Mouse (Mus musculus) stomach, embryonic 14.5 days (tissue): ENCODE results near the gene Angptl2. TPM values are rescaled to one million over a fixed set of nuclear protein-coding genes. Genes with fewer than 3 reads are reported as not detected.

Experiments used
- ATAC-seq: fragments of 200-750 bp; cut with Nextera tagmentation; 2 replicates; pipeline ENCODE4 v1.8.0; 2017; ENCODE audit warnings: low read depth, moderate TSS enrichment; ENCODE audit not compliant: insufficient number of reproducible peaks, insufficient read depth, low FRiP score
- H3K27ac ChIP-seq: fragments of 300-500 bp; sonication (generic); 2 replicates; pipeline ENCODE4 v1.5.1; 2014; ENCODE audit warnings: mild to moderate bottlenecking, low read length, moderate library complexity, mixed read lengths
- H3K27me3 ChIP-seq: fragments of 300-500 bp; sonication (generic); 2 replicates; pipeline ENCODE4 v1.6.1; 2014; ENCODE audit warnings: low read length, control low read depth, mixed read lengths; ENCODE audit not compliant: control insufficient read depth, insufficient read depth
- H3K36me3 ChIP-seq: fragments of 300-500 bp; sonication (generic); 2 replicates; pipeline ENCODE4 v1.6.1; 2014; ENCODE audit warnings: mild to moderate bottlenecking, control low read depth, low read length, moderate library complexity, mixed read lengths; ENCODE audit not compliant: control insufficient read depth, insufficient read depth
- H3K4me1 ChIP-seq: fragments of 300-500 bp; sonication (generic); 2 replicates; pipeline ENCODE4 v1.6.1; 2014; ENCODE audit warnings: low read length, control low read depth, mixed read lengths; ENCODE audit not compliant: control insufficient read depth, insufficient read depth
- H3K4me2 ChIP-seq: fragments of 300-500 bp; sonication (generic); replicated peaks from 2 replicates; pipeline ENCODE4 v1.6.1; 2014; ENCODE audit warnings: low read depth, low read length, control low read depth
- H3K4me3 ChIP-seq: fragments of 300-500 bp; sonication (generic); 2 replicates; pipeline ENCODE4 v1.5.1; 2014; ENCODE audit warnings: low read depth, low read length, control low read depth
- H3K9ac ChIP-seq: fragments of 300-500 bp; sonication (generic); replicated peaks from 2 replicates; pipeline ENCODE4 v1.6.1; 2014; ENCODE audit warnings: low read depth, mild to moderate bottlenecking, control low read depth, low read length, moderate library complexity, mixed read lengths
- H3K9me3 ChIP-seq: fragments of 300-500 bp; sonication (generic); 2 replicates; pipeline ENCODE4 v1.6.1; 2016; ENCODE audit warnings: low read depth, low read length, control low read depth; ENCODE audit not compliant: control insufficient read depth
- WGBS: fragments of 180-500 bp; shearing (Covaris S2); extraction: QIAGEN DNeasy Blood & Tissue Kit; methylation state at CpG from one replicate; pipeline ENCODE4 v1.1.7; 2014; 5-methylcytosine and 5-hydroxymethylcytosine counted together
- polyA plus RNA-seq: library from polyadenylated mRNA; unstranded; fragments of >200 nt; fragmentation: Nextera tagmentation; extraction: Ambion mirVana; gene quantifications from 2 replicates; pipeline ENCODE4 v1.2.1, GENCODE M21; 2014

Angptl2 gene
- polyA plus RNA-seq, 1 experiment from 2014 or later = 39.7 TPM

GRCm38 (mm10) chr2:33246841-33247240 is 31.0 kb downstream of the Angptl2 start:
- Histone ChIP-seq H3K4me1 (peaks cover 7% of the 10 kb centered on the region; the same call in 1 of the 2 replicates), H3K36me3 (peaks cover 9% of the 10 kb centered on the region; the same call in 1 of the 2 replicates), H3K27me3 (no peaks in the 10 kb centered on the region), H3K9ac (no peak overlapping the region), H3K27ac (no peak overlapping the region), H3K4me3 (no peak overlapping the region), H3K4me2 (no peak overlapping the region), H3K9me3 (no peaks in the 10 kb centered on the region)
- WGBS = 80% methylated on average over 5 of the region's 5 CpGs
- no peak for ATAC-seq

GRCm38 (mm10) chr2:33248549-33248948 is 32.7 kb downstream of the Angptl2 start:
- no peak overlapping the region for H3K4me2 ChIP-seq

GRCm38 (mm10) chr2:33249922-33250633 is 34.2 kb downstream of the Angptl2 start:
- Histone ChIP-seq H3K4me2 (no peak overlapping the region), H3K27me3 (no peaks in the 10 kb centered on the region), H3K9me3 (no peaks in the 10 kb centered on the region), H3K9ac (no peak overlapping the region), H3K4me1 (peaks cover 18% of the 10 kb centered on the region), H3K36me3 (no peaks in the 10 kb centered on the region; the same call in 1 of the 2 replicates), H3K4me3 (no peak overlapping the region), H3K27ac (peak overlapping the region; percentile 39; the same call in 1 of the 2 replicates)
- 37% methylated on average over 3 of the region's 3 CpGs for WGBS
- peak; percentile 24; the same call in 1 of the 2 replicates for ATAC-seq

More at GRCm38 (mm10) chr2:33248549-33248948, 32.7 kb downstream of the Angptl2 start:
- ATAC-seq = no peak
- no peaks in the 10 kb centered on the region for H3K27me3 ChIP-seq
- H3K9me3 ChIP-seq = no peaks in the 10 kb centered on the region
- H3K27ac ChIP-seq = no peak overlapping the region
- H3K36me3 ChIP-seq = no peaks in the 10 kb centered on the region; the same call in 1 of the 2 replicates
- peaks cover 9% of the 10 kb centered on the region for H3K4me1 ChIP-seq
- no peak overlapping the region for H3K9ac ChIP-seq
- 88% methylated on average over 7 of the region's 7 CpGs for WGBS
- no peak overlapping the region for H3K4me3 ChIP-seq

- no peaks in the 10 kb centered on the region for H3K9me3 ChIP-seq
- no peak overlapping the region for H3K4me2 ChIP-seq
- peaks cover 20% of the 10 kb centered on the region for H3K4me1 ChIP-seq
- WGBS = 82% methylated on average over 6 of the region's 6 CpGs
- H3K9ac ChIP-seq = no peak overlapping the region
- H3K27ac ChIP-seq = no peak overlapping the region
- H3K27me3 ChIP-seq = no peaks in the 10 kb centered on the region
- H3K4me3 ChIP-seq = no peak overlapping the region
- H3K36me3 ChIP-seq = no peaks in the 10 kb centered on the region
- ATAC-seq = no peak
Observed at GRCm38 (mm10) chr2:33252751-33253150, 36.9 kb downstream of the Angptl2 start.

GRCm38 (mm10) chr2:33253572-33254190 is 37.8 kb downstream of the Angptl2 start:
- Histone ChIP-seq H3K9ac (no peak overlapping the region), H3K4me3 (no peak overlapping the region), H3K9me3 (no peaks in the 10 kb centered on the region), H3K4me2 (no peak overlapping the region), H3K27ac (no peak overlapping the region), H3K4me1 (peaks cover 20% of the 10 kb centered on the region), H3K27me3 (no peaks in the 10 kb centered on the region), H3K36me3 (no peaks in the 10 kb centered on the region)
- 46% methylated on average over 4 of the region's 4 CpGs for WGBS
- ATAC-seq = no peak

- H3K9ac ChIP-seq = no peak overlapping the region
- H3K4me2 ChIP-seq = no peak overlapping the region
- H3K36me3 ChIP-seq = no peaks in the 10 kb centered on the region
- no peak for ATAC-seq
- peaks cover 20% of the 10 kb centered on the region for H3K4me1 ChIP-seq
- H3K9me3 ChIP-seq = no peaks in the 10 kb centered on the region
- no peak overlapping the region for H3K4me3 ChIP-seq
- no peak overlapping the region for H3K27ac ChIP-seq
- 85% methylated on average over 9 of the region's 9 CpGs for WGBS
- H3K27me3 ChIP-seq = no peaks in the 10 kb centered on the region
Observed at GRCm38 (mm10) chr2:33254318-33254985, 38.6 kb downstream of the Angptl2 start.

GRCm38 (mm10) chr2:33256769-33257537 is 41.1 kb downstream of the Angptl2 start:
- H3K9me3 ChIP-seq = no peaks in the 10 kb centered on the region
- H3K36me3 ChIP-seq = no peaks in the 10 kb centered on the region
- 84% methylated on average over 3 of the region's 3 CpGs for WGBS
- no peak overlapping the region for H3K4me3 ChIP-seq
- no peak overlapping the region for H3K9ac ChIP-seq
- H3K27me3 ChIP-seq = no peaks in the 10 kb centered on the region
- H3K4me2 ChIP-seq = no peak overlapping the region
- peak; percentile 18; the same call in 1 of the 2 replicates for ATAC-seq
- peaks cover 13% of the 10 kb centered on the region for H3K4me1 ChIP-seq
- H3K27ac ChIP-seq = no peak overlapping the region

GRCm38 (mm10) chr2:33260772-33261171 is 44.9 kb downstream of the Angptl2 start:
- no peak overlapping the region for H3K4me2 ChIP-seq
- no peak overlapping the region for H3K27ac ChIP-seq
- no peaks in the 10 kb centered on the region for H3K27me3 ChIP-seq
- ATAC-seq = no peak
- no peak overlapping the region for H3K4me3 ChIP-seq
- 90% methylated on average over 8 of the region's 8 CpGs for WGBS
- no peak overlapping the region for H3K9ac ChIP-seq
- H3K9me3 ChIP-seq = no peaks in the 10 kb centered on the region
- H3K36me3 ChIP-seq = no peaks in the 10 kb centered on the region
- peaks cover 8% of the 10 kb centered on the region; the same call in 1 of the 2 replicates for H3K4me1 ChIP-seq
